Mouse (Mus musculus) forebrain, embryonic 11.5 days (tissue): ENCODE results near the gene Mapk8ip3. TPM values are rescaled to one million over a fixed set of nuclear protein-coding genes. Genes with fewer than 3 reads are reported as not detected.

Source experiments
- ATAC-seq: fragments of 200-750 bp; cut with Nextera tagmentation; replicated peaks from 2 replicates; pipeline ENCODE4 v1.8.0; 2017; ENCODE audit warnings: moderate TSS enrichment; ENCODE audit not compliant: low FRiP score
- DNase-seq: peaks from one replicate; pipeline ENCODE4 v3.0.0-alpha.2; 2017; ENCODE audit warnings: low spot score
- H3K27ac ChIP-seq: fragments of 300-500 bp; sonication (generic); 2 replicates; pipeline ENCODE4 v1.5.1; 2014; ENCODE audit warnings: low read depth, low read length
- H3K27me3 ChIP-seq: fragments of 300-500 bp; sonication (generic); 2 replicates; pipeline ENCODE4 v1.6.1; 2014; ENCODE audit warnings: mild to moderate bottlenecking, low read length, mixed read lengths; ENCODE audit not compliant: control insufficient read depth, insufficient read depth
- H3K36me3 ChIP-seq: fragments of 300-500 bp; sonication (generic); 2 replicates; pipeline ENCODE4 v1.6.1; 2014; ENCODE audit warnings: mild to moderate bottlenecking, low read length, moderate library complexity, mixed read lengths; ENCODE audit not compliant: control insufficient read depth, insufficient read depth
- H3K4me1 ChIP-seq: fragments of 300-500 bp; sonication (generic); replicated peaks from 2 replicates; pipeline ENCODE4 v1.6.1; 2014; ENCODE audit warnings: low read length, mixed read lengths; ENCODE audit not compliant: control insufficient read depth, insufficient read depth
- H3K4me2 ChIP-seq: fragments of 300-500 bp; sonication (generic); 2 replicates; pipeline ENCODE4 v1.6.1; 2014; ENCODE audit warnings: low read depth, mild to moderate bottlenecking, low read length, moderate library complexity, mixed read lengths; ENCODE audit not compliant: severe bottlenecking
- H3K4me3 ChIP-seq: fragments of 300-500 bp; sonication (generic); 2 replicates; pipeline ENCODE4 v1.5.1; 2014; ENCODE audit warnings: low read depth, low read length
- H3K9ac ChIP-seq: fragments of 300-500 bp; sonication (generic); 2 replicates; pipeline ENCODE4 v1.6.1; 2014; ENCODE audit warnings: low read length
- H3K9me3 ChIP-seq: fragments of 300-500 bp; sonication (generic); 2 replicates; pipeline ENCODE4 v1.6.1; 2016; ENCODE audit warnings: low read length, mixed read lengths; ENCODE audit not compliant: control insufficient read depth
- WGBS: fragments of 180-500 bp; shearing (Covaris S2); extraction: QIAGEN DNeasy Blood & Tissue Kit; methylation state at CpG from one replicate; pipeline ENCODE4 v1.1.7; 2014; 5-methylcytosine and 5-hydroxymethylcytosine counted together
- polyA plus RNA-seq: library from polyadenylated mRNA; unstranded; fragments of >200 nt; fragmentation: Nextera tagmentation; extraction: Ambion mirVana; gene quantifications from 2 replicates; pipeline ENCODE4 v1.2.1, GENCODE M21; 2014

Mapk8ip3 gene
- polyA plus RNA-seq, 1 experiment from 2014 or later: 56.8 TPM

DNA sequence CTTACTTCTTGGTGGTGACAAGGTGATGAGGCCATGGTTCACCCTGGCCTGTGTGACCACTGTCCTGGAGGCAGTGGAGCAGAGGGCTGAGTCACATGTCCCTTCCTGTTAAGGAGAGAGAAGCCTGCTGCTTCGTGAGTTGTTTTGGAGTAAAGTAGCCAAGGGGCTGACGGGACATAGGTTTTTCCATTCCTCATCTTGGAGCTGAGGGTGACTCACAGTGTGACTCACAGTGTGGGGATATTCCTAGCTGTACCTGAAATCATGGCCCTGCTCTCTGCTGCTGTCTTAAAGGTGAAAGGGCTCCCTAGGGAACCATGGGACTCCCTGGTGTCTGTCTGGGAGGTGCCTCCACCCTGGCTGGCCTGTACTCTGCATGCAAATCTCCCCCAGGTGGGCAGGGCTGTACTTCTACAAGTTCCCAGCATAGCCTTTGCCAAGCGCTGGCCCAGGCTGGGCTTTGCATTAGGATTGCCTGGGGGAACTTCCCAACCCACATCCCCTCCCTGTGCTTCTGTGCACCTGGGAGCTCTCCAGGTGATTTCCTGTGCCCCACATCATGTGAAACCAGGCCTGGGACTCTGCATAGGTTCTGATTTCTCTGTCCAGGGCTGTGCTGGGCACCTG, 80.8 kb downstream of the Mapk8ip3 start:
- WGBS: 79% methylated on average over 3 of the region's 3 CpGs
- H3K36me3 ChIP-seq: no peaks in the 10 kb centered on the region
- peaks cover 7% of the 10 kb centered on the region for H3K27me3 ChIP-seq
- H3K4me2 ChIP-seq: no peak overlapping the region
- peak; percentile 33 for DNase-seq
- no peak overlapping the region for H3K9ac ChIP-seq
- H3K4me3 ChIP-seq: no peak overlapping the region
- no peaks in the 10 kb centered on the region for H3K9me3 ChIP-seq
- no peak overlapping the region for H3K27ac ChIP-seq
- no peak for ATAC-seq
- peaks cover 4% of the 10 kb centered on the region for H3K4me1 ChIP-seq

DNA sequence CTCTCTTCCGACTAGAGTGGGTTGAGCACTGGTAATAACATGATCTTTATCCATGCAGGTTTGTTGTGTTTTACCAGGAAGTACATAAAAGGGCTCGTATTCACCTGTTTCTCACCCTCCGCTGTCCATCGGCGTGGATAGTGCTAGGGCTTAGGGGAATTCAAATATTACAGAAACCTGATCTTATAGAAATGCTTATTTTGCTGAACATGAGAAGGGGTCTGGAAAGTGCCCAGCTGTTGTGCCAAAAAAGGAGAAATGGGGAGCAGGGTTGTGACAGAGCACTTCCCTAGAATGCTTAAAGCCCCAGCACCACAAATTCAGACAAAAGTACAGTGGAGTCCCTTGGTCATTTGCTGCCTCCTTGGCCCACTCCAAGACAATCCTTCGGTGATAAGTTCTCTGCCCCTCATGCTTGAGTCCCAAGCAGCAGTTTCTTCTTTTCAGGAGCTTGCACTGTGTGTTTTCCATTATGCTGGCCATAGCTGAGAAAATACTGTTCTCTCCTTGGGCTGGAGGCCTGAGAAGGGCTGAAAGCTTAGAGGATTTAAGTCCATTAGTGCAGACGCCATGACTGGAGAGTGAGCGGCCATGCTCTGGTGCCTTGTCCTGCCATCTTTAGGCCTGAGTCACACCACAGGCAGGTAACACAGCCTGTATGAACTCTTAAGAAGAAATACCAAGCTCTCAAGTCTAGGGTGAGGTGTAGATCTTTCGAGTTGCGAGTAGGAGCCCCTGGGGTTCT, 85.2 kb downstream of the Mapk8ip3 start:
- ATAC-seq (no peak), DNase-seq (no peak)
- H3K9ac ChIP-seq: peak overlapping the region; percentile 68

DNA sequence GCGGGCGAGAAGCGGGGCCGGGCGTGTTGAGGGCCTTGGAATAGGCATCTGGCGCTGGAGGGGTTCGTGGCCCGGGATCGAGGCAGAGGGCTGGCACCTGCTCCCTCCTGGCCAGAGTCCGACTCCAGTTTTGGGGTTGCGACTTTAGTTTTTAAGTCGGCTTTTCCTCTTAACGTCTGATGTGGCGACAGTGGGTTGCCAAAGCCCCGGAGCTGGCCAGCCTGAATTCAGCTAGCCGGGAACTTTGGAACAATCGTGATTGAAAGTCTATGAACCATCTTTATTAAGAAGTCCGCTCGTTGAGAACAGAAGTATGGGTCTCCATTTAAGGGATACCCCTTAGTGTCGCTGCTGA, 86.0 kb downstream of the Mapk8ip3 start:
- Histone ChIP-seq H3K9ac (peak overlapping the region; percentile 68), H3K27ac (no peak overlapping the region), H3K4me3 (peak overlapping the region; percentile 76), H3K27me3 (peaks cover 9% of the 10 kb centered on the region), H3K36me3 (no peaks in the 10 kb centered on the region), H3K4me1 (peaks cover 10% of the 10 kb centered on the region), H3K9me3 (no peaks in the 10 kb centered on the region), H3K4me2 (peak overlapping the region; percentile 94)
- no peak for DNase-seq
- ATAC-seq: no peak
- WGBS: 2% methylated on average over 20 of the region's 20 CpGs

More for the DNA sequence above, 85.2 kb downstream of the Mapk8ip3 start:
- no peak overlapping the region for H3K27ac ChIP-seq
- H3K36me3 ChIP-seq: no peaks in the 10 kb centered on the region
- 82% methylated on average over 10 of the region's 10 CpGs for WGBS
- peaks cover 9% of the 10 kb centered on the region for H3K27me3 ChIP-seq
- H3K4me1 ChIP-seq: peaks cover 10% of the 10 kb centered on the region
- no peaks in the 10 kb centered on the region for H3K9me3 ChIP-seq
- H3K4me2 ChIP-seq: peak overlapping the region; percentile 94
- no peak overlapping the region; the same call in 1 of the 2 replicates for H3K4me3 ChIP-seq

DNA sequence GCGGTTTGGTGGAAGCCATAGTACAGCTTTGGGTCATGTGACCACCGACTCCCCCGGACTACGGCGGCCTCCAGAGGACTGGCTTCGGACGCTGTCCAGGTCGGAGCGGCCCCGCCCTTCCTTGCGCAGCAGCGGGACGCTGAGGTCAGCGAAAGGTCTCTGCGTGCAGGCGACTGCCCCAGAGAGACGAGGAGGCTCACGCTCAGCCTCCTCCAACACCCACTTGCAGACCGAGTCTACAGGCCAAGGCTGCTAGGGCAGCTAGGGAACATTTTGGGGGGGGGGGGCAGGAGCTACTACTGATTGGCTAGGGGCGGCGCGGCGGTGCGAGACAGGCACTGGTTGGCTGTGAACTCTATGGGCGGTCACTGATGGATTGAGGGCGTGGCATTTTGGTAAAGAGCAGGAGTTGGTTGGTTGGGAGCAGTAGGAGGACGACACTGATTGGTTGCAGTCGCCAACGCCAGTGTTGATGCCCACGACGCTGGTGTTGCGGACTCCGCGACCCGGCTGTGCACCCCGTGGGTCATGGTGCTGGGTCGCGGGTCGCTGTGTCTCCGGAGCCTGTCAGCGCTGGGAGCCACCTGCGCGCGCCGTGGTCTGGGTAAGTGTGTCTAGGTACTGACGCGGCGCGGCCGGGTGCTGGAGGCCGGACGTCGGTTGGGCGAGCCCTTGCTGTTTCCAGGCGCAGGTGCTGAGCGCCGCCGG, 86.6 kb downstream of the Mapk8ip3 start, which contains the start of gene Fahd1:
Gene Fahd1 (minus strand): TSS at position 300 of the 708 bp plus-strand sequence.
- peak within 1 kb of the TSS; percentile 94 for H3K4me2 ChIP-seq
- peaks cover 9% of the 10 kb centered on the region for H3K27me3 ChIP-seq
- H3K4me3 ChIP-seq: peak within 1 kb of the TSS; percentile 76
- H3K4me1 ChIP-seq: peaks cover 10% of the 10 kb centered on the region
- under 1% methylated on average over 58 of the region's 58 CpGs for WGBS
- peak; percentile 100 for ATAC-seq
- no peaks in the 10 kb centered on the region for H3K9me3 ChIP-seq
- no peaks in the 10 kb centered on the region for H3K36me3 ChIP-seq
- H3K27ac ChIP-seq: peak within 1 kb of the TSS; percentile 79; the same call in 1 of the 2 replicates
- peak; percentile 96 for DNase-seq
- H3K9ac ChIP-seq: peak within 1 kb of the TSS; percentile 70

DNA sequence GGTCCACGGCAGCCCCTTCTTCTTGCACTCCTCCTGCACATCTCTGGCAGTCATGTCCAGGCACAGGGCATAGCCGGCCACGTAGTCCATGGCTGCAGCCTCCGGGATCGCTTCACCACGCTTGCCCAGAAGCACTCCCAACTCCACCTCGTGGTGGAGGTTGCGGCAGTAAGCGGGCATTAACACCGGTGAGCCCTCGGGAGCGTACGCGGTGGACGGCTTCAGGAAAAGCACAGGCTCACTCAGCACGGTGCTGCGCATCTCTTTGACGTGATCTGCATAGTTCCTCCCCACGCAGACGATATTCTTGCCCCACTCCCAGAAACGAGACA, 87.1 kb downstream of the Mapk8ip3 start:
- peak overlapping the region; percentile 70 for H3K9ac ChIP-seq
- H3K4me3 ChIP-seq: peak overlapping the region; percentile 76
- H3K27me3 ChIP-seq: peaks cover 9% of the 10 kb centered on the region
- H3K4me1 ChIP-seq: peaks cover 10% of the 10 kb centered on the region
- ATAC-seq (peak; percentile 66; the same call in 1 of the 2 replicates), DNase-seq (no peak)
- peak overlapping the region; percentile 84 for H3K4me2 ChIP-seq
- H3K9me3 ChIP-seq: no peaks in the 10 kb centered on the region
- peak overlapping the region; percentile 79; the same call in 1 of the 2 replicates for H3K27ac ChIP-seq
- no peaks in the 10 kb centered on the region for H3K36me3 ChIP-seq
- 0% methylated on average over 21 of the region's 21 CpGs for WGBS

DNA sequence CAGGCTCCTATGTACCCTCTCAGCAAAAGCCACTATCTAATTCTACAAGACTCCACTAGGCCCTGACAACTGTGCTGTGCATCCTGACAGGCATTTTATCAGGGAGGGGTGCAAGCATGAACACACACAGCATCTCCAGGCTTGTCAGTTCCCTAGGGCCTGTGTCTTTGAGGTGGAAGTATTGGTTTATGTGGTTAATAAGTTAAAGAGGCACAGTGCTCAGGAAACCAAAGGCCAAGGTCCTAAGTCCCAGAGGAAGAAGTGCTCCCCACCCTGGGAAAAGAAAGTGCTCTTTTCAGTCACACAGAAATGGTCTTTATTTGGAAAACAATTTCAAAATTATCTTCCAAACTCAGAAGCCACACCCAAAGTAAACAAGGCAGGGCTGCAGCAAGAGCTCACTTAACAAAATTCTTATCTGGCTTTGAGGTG, 88.2 kb downstream of the Mapk8ip3 start:
- H3K9me3 ChIP-seq: no peaks in the 10 kb centered on the region
- ATAC-seq: no peak
- peaks cover 9% of the 10 kb centered on the region for H3K27me3 ChIP-seq
- 0 out of 2 replicates have a peak overlapping the region, but pooled peaks have one; percentile 26 for H3K4me2 ChIP-seq
- H3K9ac ChIP-seq: no peak overlapping the region
- H3K36me3 ChIP-seq: no peaks in the 10 kb centered on the region
- no peak overlapping the region for H3K4me3 ChIP-seq
- no peak for DNase-seq
- H3K4me1 ChIP-seq: peaks cover 10% of the 10 kb centered on the region
- 0 out of 2 replicates have a peak overlapping the region, but pooled peaks have one; percentile 38 for H3K27ac ChIP-seq

DNA sequence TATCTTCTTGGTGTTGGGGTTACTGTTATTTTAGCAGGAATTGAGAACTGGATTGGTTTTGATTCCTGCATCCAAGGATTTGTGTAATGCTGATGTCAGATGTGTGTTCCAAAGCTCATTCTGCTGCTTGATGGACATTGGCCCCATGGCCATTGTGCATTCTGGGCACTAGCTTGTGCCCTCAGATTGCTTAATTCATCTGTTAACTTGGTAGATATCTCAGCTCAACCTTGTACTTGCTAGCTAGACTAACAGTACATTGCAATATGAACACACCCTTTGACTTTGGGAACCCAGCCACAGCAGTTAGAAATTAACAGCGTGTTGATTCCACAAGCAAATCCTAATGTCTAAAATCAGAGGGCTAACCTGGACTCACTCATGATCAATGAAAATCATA, 89.4 kb downstream of the Mapk8ip3 start:
- Histone ChIP-seq H3K36me3 (no peaks in the 10 kb centered on the region), H3K9me3 (no peaks in the 10 kb centered on the region), H3K4me2 (no peak overlapping the region), H3K4me1 (peaks cover 10% of the 10 kb centered on the region), H3K27ac (no peak overlapping the region), H3K27me3 (peaks cover 9% of the 10 kb centered on the region), H3K4me3 (no peak overlapping the region), H3K9ac (no peak overlapping the region)
- no peak for ATAC-seq
- DNase-seq: no peak
- WGBS: 90% methylated on average over 1 of the region's 1 CpGs

DNA sequence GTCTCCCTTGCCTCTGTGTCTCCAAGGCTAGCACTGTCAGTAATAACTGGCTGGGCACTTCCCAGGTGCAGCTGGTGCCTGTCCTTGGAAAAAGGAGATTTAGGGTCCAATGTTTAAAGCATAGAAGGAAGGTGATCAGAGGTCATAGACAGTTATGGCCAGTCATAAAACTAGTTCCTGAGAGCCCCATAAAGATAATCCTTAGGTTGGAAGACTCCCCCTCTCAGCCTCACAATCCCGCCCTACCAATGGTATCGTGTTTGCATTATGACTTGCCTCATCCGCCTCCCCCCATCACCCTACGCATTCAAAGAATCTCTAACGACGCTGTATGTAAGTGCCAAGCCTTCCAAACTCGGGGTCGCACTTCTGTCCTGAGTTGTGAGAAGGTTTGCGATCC, 92.3 kb downstream of the Mapk8ip3 start:
- WGBS: 61% methylated on average over 9 of the region's 9 CpGs
- no peaks in the 10 kb centered on the region for H3K36me3 ChIP-seq
- H3K4me2 ChIP-seq: no peak overlapping the region
- ATAC-seq (no peak), DNase-seq (no peak)
- no peak overlapping the region for H3K9ac ChIP-seq
- H3K27ac ChIP-seq: no peak overlapping the region
- H3K9me3 ChIP-seq: no peaks in the 10 kb centered on the region
- no peak overlapping the region for H3K4me3 ChIP-seq
- H3K27me3 ChIP-seq: no peaks in the 10 kb centered on the region
- peaks cover 5% of the 10 kb centered on the region; the same call in 1 of the 2 replicates for H3K4me1 ChIP-seq
